Mouse (Mus musculus): ENCODE measurements around the gene Mrpl14. TPM values are rescaled to one million over a fixed set of nuclear protein-coding genes. Genes with fewer than 3 reads are reported as not detected.

Gene Mrpl14
- total RNA-seq, 2 experiments from 2014 or later = 83.4 to 92.2 TPM

DNA sequence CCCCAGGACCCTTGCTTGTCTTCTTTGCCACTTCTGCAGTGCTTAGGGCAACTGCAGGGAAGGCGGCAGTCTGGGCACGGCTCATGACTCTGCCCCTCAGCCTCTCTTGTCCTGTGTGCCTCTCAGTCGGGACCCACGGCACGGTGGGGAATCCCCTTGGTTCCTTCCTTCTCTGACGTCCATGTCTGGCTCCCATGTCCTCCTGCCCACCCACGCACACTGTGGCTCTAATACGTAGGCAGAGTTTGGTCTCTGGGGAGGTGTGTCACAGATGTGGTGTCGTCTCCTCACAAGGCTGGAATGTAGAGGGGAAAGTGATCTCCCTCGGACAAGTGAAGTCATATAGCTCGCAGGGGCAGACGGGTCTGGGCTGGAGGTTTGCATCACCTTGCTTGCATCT, 60.6 kb downstream of the Mrpl14 start:
- no peak for DNase-seq (ENCODE audit: low spot score in 2 of 2)

DNA sequence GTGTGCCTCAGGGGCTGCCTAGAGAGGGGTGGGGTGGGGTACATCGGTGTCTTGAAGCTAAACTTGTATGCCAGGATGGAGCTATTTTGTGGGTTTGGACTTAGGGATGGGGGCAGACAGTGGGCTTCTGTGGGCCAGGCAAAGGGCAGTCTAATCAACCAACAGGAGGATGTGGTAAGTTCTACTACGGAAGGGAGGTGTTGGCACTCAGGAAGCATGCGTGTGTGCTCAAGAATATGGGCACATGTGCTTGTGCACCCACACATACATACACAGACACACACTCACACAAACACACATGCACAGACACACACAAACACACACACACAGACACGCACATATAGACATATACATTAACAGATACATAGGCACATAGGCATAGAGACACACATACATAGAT, 61.2 kb downstream of the Mrpl14 start:
- DNase-seq (ENCODE audit: low spot score in 2 of 2) = no peak

Other genes with a start within 250 kb of the Mrpl14 start
- gene Spats1, start 210.9 kb upstream of the Mrpl14 start, total RNA-seq (2021) = under 1 TPM in 1 of 2 experiments, not detected in 1; 0.10 TPM
- 10 to 100 TPM; 16.0 to 16.5 TPM for gene Aars2, start 179.5 kb upstream of the Mrpl14 start, total RNA-seq (2021)
- not detected for gene Tcte1, start 162.9 kb upstream of the Mrpl14 start, total RNA-seq (2021)
- under 1 TPM; 0.15 to 0.29 TPM for gene Tmem151b, start 136.6 kb upstream of the Mrpl14 start, total RNA-seq (2021)
- gene Nfkbie, start 130.6 kb upstream of the Mrpl14 start, total RNA-seq (2021) = 1 to 10 TPM; 3.2 TPM
- gene Slc35b2, start 122.4 kb upstream of the Mrpl14 start, total RNA-seq (2021) = 10 to 100 TPM; 44.4 to 52.7 TPM
- 1,000 to 10,000 TPM; 1,179 to 1,260 TPM for gene Hsp90ab1, start 113.1 kb upstream of the Mrpl14 start, total RNA-seq (2021)
- gene Slc29a1, start 86.7 kb upstream of the Mrpl14 start, total RNA-seq (2021) = 100 to 1,000 TPM; 148 to 166 TPM
- gene Mymx, start 84.2 kb upstream of the Mrpl14 start, total RNA-seq (2021) = 10 to 100 TPM; 42.8 to 44.3 TPM
- gene Capn11, start 27.0 kb upstream of the Mrpl14 start, total RNA-seq (2021) = 1 to 10 TPM in 1 of 2 experiments, under 1 TPM in 1; 0.10 to 1.5 TPM
- 10 to 100 TPM; 48.6 to 56.4 TPM for gene Tmem63b, start 583 bp downstream of the Mrpl14 start, total RNA-seq (2021)
- not detected for gene 1600014C23Rik, start 47.5 kb downstream of the Mrpl14 start, total RNA-seq (2021)